Mouse (Mus musculus) embryonic facial prominence, embryonic 13.5 days (tissue): Measurements from ENCODE around the gene Cd209d. TPM values are rescaled to one million over a fixed set of nuclear protein-coding genes. Genes with fewer than 3 reads are reported as not detected.
"Not testable (repeated sequence)": the region's sequence is repeated elsewhere in the genome, so short reads cannot be mapped to it uniquely, and the experiment has no call there.

ENCODE experiments used
- ATAC-seq: fragments of 200-750 bp; cut with Nextera tagmentation; 2 replicates; pipeline ENCODE4 v1.8.0; 2017; ENCODE audit warnings: low read depth; ENCODE audit not compliant: insufficient number of reproducible peaks, insufficient read depth, low FRiP score, low TSS enrichment
- H3K27ac ChIP-seq: fragments of 300-500 bp; sonication (generic); 2 replicates; pipeline ENCODE4 v1.5.1; 2015; ENCODE audit warnings: moderate library complexity, mild to moderate bottlenecking, inconsistent platforms
- H3K27me3 ChIP-seq: fragments of 300-500 bp; sonication (generic); 2 replicates; pipeline ENCODE4 v1.6.1; 2015; ENCODE audit warnings: mild to moderate bottlenecking, inconsistent platforms
- H3K36me3 ChIP-seq: fragments of 300-500 bp; sonication (generic); 2 replicates; pipeline ENCODE4 v1.6.1; 2015; ENCODE audit warnings: mild to moderate bottlenecking, inconsistent platforms
- H3K4me1 ChIP-seq: fragments of 300-500 bp; sonication (generic); 2 replicates; pipeline ENCODE4 v1.6.1; 2015; ENCODE audit warnings: inconsistent platforms
- H3K4me2 ChIP-seq: fragments of 300-500 bp; sonication (generic); 2 replicates; pipeline ENCODE4 v1.6.1; 2015; ENCODE audit warnings: moderate library complexity, mild to moderate bottlenecking, inconsistent platforms
- H3K4me3 ChIP-seq: fragments of 300-500 bp; sonication (generic); 2 replicates; pipeline ENCODE4 v1.5.1; 2015; ENCODE audit warnings: mild to moderate bottlenecking, inconsistent platforms
- H3K9ac ChIP-seq: fragments of 300-500 bp; sonication (generic); 2 replicates; pipeline ENCODE4 v1.6.1; 2015; ENCODE audit warnings: mild to moderate bottlenecking, inconsistent platforms
- H3K9me3 ChIP-seq: fragments of 300-500 bp; sonication (generic); 2 replicates; pipeline ENCODE4 v1.6.1; 2016; ENCODE audit warnings: inconsistent platforms
- WGBS: fragments of 180-500 bp; shearing (Covaris S2); methylation state at CpG from one replicate; pipeline ENCODE4 v1.1.7; 2015; ENCODE audit warnings: mixed read lengths; 5-methylcytosine and 5-hydroxymethylcytosine counted together
- polyA plus RNA-seq: library from polyadenylated mRNA; unstranded; fragments of >200 nt; fragmentation: Nextera tagmentation; extraction: Ambion mirVana; gene quantifications from 2 replicates; pipeline ENCODE4 v1.2.1, GENCODE M21; 2015

Cd209d gene
- not detected in 2 replicates for polyA plus RNA-seq

DNA sequence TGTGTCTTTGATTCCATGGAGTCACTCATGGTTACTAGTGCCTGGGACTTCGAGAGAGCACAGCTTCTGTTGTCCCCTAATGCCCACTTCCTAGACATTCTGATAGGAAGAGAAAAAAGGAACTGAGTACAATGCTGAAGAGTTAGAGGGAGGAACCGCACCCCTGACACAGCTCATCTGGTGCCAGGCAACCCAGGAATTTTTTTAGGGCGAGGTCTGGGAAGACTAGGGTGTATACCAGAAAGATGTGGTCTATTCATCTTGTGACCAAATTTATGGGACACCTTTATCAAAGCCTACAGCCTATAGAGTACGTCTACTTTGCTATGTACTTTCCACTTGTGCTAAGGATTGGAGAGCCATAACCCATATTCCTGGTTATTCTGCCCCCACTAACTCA is at the start of gene Cd209d:
Gene Cd209d, minus strand, starts transcription at position 101 of the 400 bp plus-strand sequence.
- Histone ChIP-seq H3K4me2 (no peak within 1 kb of the TSS), H3K4me3 (no peak within 1 kb of the TSS), H3K4me1 (no peaks in the 10 kb centered on the region), H3K27me3 (no peaks in the 10 kb centered on the region), H3K27ac (no peak within 1 kb of the TSS), H3K9me3 (0 out of 2 replicates have a peak, but pooled peaks cover 3% of the 10 kb centered on the region), H3K36me3 (no peaks in the 10 kb centered on the region), H3K9ac (no peak within 1 kb of the TSS)
- WGBS, result 78% methylated on average over 4 of the region's 4 CpGs
- no peak for ATAC-seq

- WGBS, result 90% methylated on average over 3 of the region's 3 CpGs
- Histone ChIP-seq H3K9me3 (peaks cover 5% of the 10 kb centered on the region; the same call in 1 of the 2 replicates), H3K27me3 (no peaks in the 10 kb centered on the region), H3K4me3 (no peak within 1 kb of the TSS), H3K4me2 (no peak within 1 kb of the TSS), H3K4me1 (no peaks in the 10 kb centered on the region), H3K27ac (no peak within 1 kb of the TSS), H3K36me3 (no peaks in the 10 kb centered on the region), H3K9ac (no peak within 1 kb of the TSS)
- no peak for ATAC-seq
These were observed 48.4 kb upstream of the Cd209d start, which contains the start of gene Cd209b for GRCm38 (mm10) chr8:3926744-3927143. Gene Cd209b, minus strand, starts transcription at chr8:3926844.

DNA sequence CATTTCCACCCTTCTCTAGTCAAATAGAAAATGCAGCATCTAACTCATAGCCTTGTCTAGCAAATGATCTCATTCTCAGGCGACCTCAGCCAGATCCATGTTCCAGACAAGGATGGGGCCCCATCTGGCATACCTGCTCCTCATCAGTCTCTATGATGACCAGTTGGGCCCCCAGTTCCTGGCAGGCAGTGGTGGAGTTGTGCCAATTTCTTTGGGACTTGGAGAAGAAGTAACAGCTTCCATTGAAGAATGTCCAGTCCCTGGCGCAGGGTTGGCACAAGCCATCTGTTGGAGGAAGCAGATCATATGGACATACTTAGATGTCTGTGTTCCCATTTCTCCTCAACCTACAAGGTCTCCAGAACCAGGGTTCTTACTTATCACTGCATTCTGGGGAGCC is 2.2 kb downstream of the Cd209d start:
- H3K4me3 ChIP-seq, result no peak overlapping the region
- 77% methylated on average over 2 of the region's 2 CpGs for WGBS
- no peaks in the 10 kb centered on the region for H3K36me3 ChIP-seq
- H3K9ac ChIP-seq, result no peak overlapping the region
- no peak overlapping the region for H3K4me2 ChIP-seq
- ATAC-seq, result no peak
- H3K9me3 ChIP-seq, result 0 out of 2 replicates have a peak, but pooled peaks cover 8% of the 10 kb centered on the region
- no peaks in the 10 kb centered on the region for H3K27me3 ChIP-seq
- H3K4me1 ChIP-seq, result no peaks in the 10 kb centered on the region
- no peak overlapping the region for H3K27ac ChIP-seq

- H3K4me2 ChIP-seq, H3K4me3 ChIP-seq, H3K27me3 ChIP-seq, H3K4me1 ChIP-seq, H3K27ac ChIP-seq, ATAC-seq, H3K9ac ChIP-seq, H3K36me3 ChIP-seq: not testable (repeated sequence)
- H3K9me3 ChIP-seq, result peaks cover 13% of the 10 kb centered on the region
These were observed 15.6 kb downstream of the Cd209d start for GRCm38 (mm10) chr8:3862736-3863135.

- no peak for ATAC-seq
- Histone ChIP-seq H3K9ac (no peak within 1 kb of the TSS), H3K4me2 (no peak within 1 kb of the TSS), H3K27me3 (no peaks in the 10 kb centered on the region), H3K4me1 (no peaks in the 10 kb centered on the region), H3K4me3 (no peak within 1 kb of the TSS), H3K9me3 (no peaks in the 10 kb centered on the region; the same call in 1 of the 2 replicates), H3K36me3 (no peaks in the 10 kb centered on the region), H3K27ac (no peak within 1 kb of the TSS)
- WGBS, result 76% methylated on average over 2 of the region's 2 CpGs
These were observed 24.1 kb downstream of the Cd209d start, which contains the start of gene Cd209e for GRCm38 (mm10) chr8:3854209-3854608. Gene Cd209e, minus strand, starts transcription at chr8:3854309.

Other genes starting within 250 kb of the Cd209d start
- 35.8 and 39.3 TPM in 2 replicates for gene Stxbp2, start 247.6 kb downstream of the Cd209d start, polyA plus RNA-seq
- not detected in 2 replicates for gene Retn, start 222.8 kb downstream of the Cd209d start, polyA plus RNA-seq
- gene Mcemp1, start 212.8 kb downstream of the Cd209d start, polyA plus RNA-seq, result 0.27 and 0.40 TPM in 2 replicates
- gene Fcor, start 206.2 kb downstream of the Cd209d start, polyA plus RNA-seq, result 13.3 and 18.2 TPM in 2 replicates
- 42.0 and 43.0 TPM in 2 replicates for gene Trappc5, start 202.3 kb downstream of the Cd209d start, polyA plus RNA-seq
- 0.27 and 0.37 TPM in 2 replicates for gene Fcer2a, start 184.4 kb downstream of the Cd209d start, polyA plus RNA-seq
- gene Clec4g, start 157.9 kb downstream of the Cd209d start, polyA plus RNA-seq, result 0.17 and 0.21 TPM in 2 replicates
- 0.22 TPM in 1 of 2 replicates, not detected in the other for gene Cd209a, start 129.6 kb downstream of the Cd209d start, polyA plus RNA-seq
- not detected in 2 replicates for gene Cd209e, start 24.2 kb downstream of the Cd209d start, polyA plus RNA-seq
- gene Cd209b, start 48.3 kb upstream of the Cd209d start, polyA plus RNA-seq, result not detected in 2 replicates
- gene Cd209c, start 76.2 kb upstream of the Cd209d start, polyA plus RNA-seq, result 0.33 and 0.52 TPM in 2 replicates
- gene Cd209f, start 227.3 kb upstream of the Cd209d start, polyA plus RNA-seq, result not detected in 2 replicates